Mouse (Mus musculus) forebrain, embryonic 10.5 days (tissue): ENCODE results near the gene Gprc5b. TPM values are rescaled to one million over a fixed set of nuclear protein-coding genes. Genes with fewer than 3 reads are reported as not detected.

Experiments used
- DNase-seq: peaks from one replicate; pipeline ENCODE4 v3.0.0-alpha.2; 2017; ENCODE audit warnings: low spot score; ENCODE audit errors: extremely low spot score
- H3K27ac ChIP-seq: fragments of 300-500 bp; sonication (generic); 2 replicates; pipeline ENCODE4 v1.5.1; 2016; ENCODE audit warnings: mild to moderate bottlenecking
- H3K27me3 ChIP-seq: fragments of 300-500 bp; sonication (generic); 2 replicates; pipeline ENCODE4 v1.6.1; 2016; ENCODE audit warnings: mild to moderate bottlenecking; ENCODE audit not compliant: poor library complexity, severe bottlenecking
- H3K36me3 ChIP-seq: fragments of 300-500 bp; sonication (generic); replicated peaks from 2 replicates; pipeline ENCODE4 v1.6.1; 2016; ENCODE audit warnings: mild to moderate bottlenecking, moderate library complexity
- H3K4me1 ChIP-seq: fragments of 300-500 bp; sonication (generic); 2 replicates; pipeline ENCODE4 v1.6.1; 2016
- H3K4me3 ChIP-seq: fragments of 300-500 bp; sonication (generic); 2 replicates; pipeline ENCODE4 v1.5.1; 2016; ENCODE audit warnings: mild to moderate bottlenecking, moderate library complexity
- H3K9me3 ChIP-seq: fragments of 300-500 bp; sonication (generic); 2 replicates; pipeline ENCODE4 v1.6.1; 2016; ENCODE audit warnings: mild to moderate bottlenecking, moderate library complexity
- WGBS: fragments of 180-500 bp; shearing (Covaris S2); methylation state at CpG from one replicate; pipeline ENCODE4 v1.1.7; 2016; 5-methylcytosine and 5-hydroxymethylcytosine counted together
- polyA plus RNA-seq: library from polyadenylated mRNA; unstranded; fragments of >200 nt; fragmentation: Nextera tagmentation; extraction: Ambion mirVana; gene quantifications from 2 replicates; pipeline ENCODE4 v1.2.1, GENCODE M21; 2016

Gprc5b gene
- polyA plus RNA-seq: 9.0 and 12.2 TPM in 2 replicates

DNA sequence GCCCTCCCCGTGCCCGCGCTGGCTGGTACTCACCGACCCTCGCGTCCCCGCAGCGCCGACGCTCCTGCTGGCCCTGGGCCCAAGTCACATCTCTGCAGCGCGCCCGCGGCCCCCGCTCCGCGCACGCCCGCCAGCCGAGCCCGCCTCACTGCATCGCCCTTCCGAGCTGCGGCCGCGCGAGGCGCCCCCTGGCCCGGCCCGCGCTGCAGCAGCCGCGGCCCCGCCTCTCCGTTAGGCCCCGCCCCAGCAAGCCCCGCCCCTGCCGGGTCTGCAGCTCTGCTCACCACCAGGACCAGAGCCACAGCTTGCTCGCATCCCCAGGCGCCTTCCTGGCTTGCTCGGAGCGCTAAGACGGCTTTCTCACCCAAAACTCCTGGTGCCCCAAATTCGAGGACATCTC is at the start of gene Gprc5b:
TSS of gene Gprc5b (minus strand) at position 205 of the 400 bp plus-strand sequence.
- Histone ChIP-seq H3K27me3 (peaks cover 24% of the 10 kb centered on the region), H3K4me3 (peak within 1 kb of the TSS; percentile 80), H3K4me1 (peaks cover 57% of the 10 kb centered on the region), H3K36me3 (no peaks in the 10 kb centered on the region), H3K9me3 (no peaks in the 10 kb centered on the region), H3K27ac (peak within 1 kb of the TSS; percentile 91)
- under 1% methylated on average over 44 of the region's 44 CpGs for WGBS
- DNase-seq: peak; percentile 85

DNA sequence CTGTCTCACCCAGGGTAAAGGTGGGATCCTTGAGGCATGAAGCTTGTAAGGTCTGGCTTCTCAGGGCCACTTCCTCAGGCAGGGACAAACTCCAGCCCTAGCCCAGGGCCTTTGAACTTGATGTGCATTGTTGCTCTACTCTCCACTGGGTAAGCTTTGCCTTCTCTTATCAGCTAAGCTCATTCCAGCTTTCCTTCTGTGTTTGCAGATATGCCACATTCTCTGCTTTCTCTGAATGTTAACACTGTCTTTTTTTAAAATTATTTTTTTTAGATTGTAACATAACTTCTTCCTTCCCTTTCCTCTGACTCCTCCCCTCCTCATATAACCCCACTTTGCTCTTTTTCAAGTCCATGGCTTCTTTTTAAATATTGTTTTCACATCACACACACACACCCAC is 46.5 kb upstream of the Gprc5b start:
- Histone ChIP-seq H3K4me1 (no peaks in the 10 kb centered on the region), H3K27ac (no peak overlapping the region), H3K9me3 (no peaks in the 10 kb centered on the region), H3K36me3 (no peaks in the 10 kb centered on the region), H3K27me3 (no peaks in the 10 kb centered on the region), H3K4me3 (no peak overlapping the region)
- DNase-seq: no peak

DNA sequence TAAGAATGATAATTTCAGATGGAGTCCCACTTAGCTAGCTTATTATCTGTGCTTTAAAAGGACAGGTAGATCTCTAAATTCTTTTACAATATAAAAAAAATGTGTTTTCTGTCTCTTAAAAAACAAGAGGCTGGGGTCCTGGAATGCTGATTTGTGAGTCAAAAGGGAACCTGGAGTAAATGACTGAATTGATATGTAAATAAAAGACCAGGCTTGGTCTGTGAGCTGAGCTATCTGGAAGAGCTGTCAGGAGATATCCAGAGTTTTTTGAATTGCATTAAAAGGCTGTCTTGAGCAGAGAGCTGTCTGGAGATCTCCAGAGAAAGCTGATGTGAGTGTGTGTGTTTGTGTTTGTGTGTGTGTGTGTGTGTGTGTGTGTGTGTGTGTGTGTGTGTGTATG is 42.6 kb upstream of the Gprc5b start:
- Histone ChIP-seq H3K27ac (no peak overlapping the region), H3K4me1 (peaks cover 7% of the 10 kb centered on the region), H3K36me3 (no peaks in the 10 kb centered on the region), H3K4me3 (no peak overlapping the region), H3K27me3 (no peaks in the 10 kb centered on the region), H3K9me3 (no peaks in the 10 kb centered on the region)
- DNase-seq: no peak

DNA sequence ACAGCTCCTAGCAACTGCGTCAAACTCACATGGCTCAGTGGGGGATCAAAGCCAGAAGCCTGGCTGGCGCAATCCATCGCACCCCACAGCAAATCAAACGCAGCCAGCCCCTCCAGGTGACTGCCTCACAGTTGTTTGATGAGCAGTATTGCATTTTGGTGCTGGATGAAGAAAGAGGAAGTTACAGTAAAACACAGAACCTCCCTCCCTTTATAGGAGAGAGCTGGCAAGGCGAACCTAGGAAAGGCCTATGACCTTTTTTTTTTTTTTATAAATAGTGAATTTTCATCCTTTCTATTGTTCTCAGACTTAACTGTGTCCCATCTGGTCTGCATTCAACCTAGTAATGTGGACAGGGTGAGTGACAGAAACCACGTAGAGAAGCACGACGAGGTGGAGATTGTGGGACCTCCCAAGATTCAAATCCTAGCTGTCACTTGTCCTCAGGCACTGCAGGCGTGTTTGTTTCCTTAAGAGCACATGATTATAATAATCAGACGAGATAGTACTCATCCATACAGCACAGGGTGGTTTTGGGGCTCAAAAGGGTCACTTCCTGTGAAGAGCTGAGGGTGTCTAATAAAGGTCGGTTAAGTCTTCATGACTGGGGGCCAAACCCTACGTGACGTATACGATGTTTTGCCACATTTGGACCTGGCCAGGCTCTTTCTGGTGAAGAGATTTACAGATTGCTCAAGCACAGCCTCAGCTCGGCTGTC is 39.4 kb upstream of the Gprc5b start:
- Histone ChIP-seq H3K27ac (no peak overlapping the region), H3K27me3 (no peaks in the 10 kb centered on the region), H3K4me1 (peaks cover 7% of the 10 kb centered on the region), H3K36me3 (no peaks in the 10 kb centered on the region), H3K9me3 (no peaks in the 10 kb centered on the region), H3K4me3 (no peak overlapping the region)
- 79% methylated on average over 15 of the region's 15 CpGs for WGBS
- no peak for DNase-seq

DNA sequence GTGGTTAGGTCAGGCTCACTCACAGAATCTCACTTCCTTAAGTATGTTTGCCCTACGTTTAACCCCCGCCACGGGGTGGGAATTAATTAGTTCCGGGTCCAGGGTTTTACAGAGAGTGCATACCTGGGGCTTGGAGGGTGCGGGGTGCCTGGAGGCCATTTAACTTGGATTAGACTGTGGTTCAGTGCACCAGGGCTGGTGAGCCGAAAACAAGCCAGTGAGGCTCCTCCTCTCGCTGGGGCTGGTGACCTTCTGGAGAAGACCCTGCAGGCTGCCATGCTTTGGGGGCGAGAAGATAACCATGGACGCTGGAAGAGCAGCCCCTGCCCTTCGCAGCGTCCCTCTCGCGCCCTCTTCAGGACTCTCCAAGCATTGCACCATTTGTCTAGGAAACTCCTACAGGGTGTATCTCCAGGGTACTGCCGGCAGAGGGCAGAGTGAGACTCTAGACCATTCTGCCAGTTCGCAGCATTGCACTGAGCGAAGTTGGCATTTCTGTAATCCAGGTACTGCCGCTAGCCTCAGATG is 28.4 kb upstream of the Gprc5b start:
- Histone ChIP-seq H3K27me3 (no peaks in the 10 kb centered on the region), H3K4me3 (peak overlapping the region; percentile 18), H3K9me3 (no peaks in the 10 kb centered on the region), H3K27ac (0 out of 2 replicates have a peak overlapping the region, but pooled peaks have one; percentile 35), H3K4me1 (peaks cover 9% of the 10 kb centered on the region), H3K36me3 (no peaks in the 10 kb centered on the region)
- 25% methylated on average over 17 of the region's 17 CpGs for WGBS
- peak; percentile 75 for DNase-seq

DNA sequence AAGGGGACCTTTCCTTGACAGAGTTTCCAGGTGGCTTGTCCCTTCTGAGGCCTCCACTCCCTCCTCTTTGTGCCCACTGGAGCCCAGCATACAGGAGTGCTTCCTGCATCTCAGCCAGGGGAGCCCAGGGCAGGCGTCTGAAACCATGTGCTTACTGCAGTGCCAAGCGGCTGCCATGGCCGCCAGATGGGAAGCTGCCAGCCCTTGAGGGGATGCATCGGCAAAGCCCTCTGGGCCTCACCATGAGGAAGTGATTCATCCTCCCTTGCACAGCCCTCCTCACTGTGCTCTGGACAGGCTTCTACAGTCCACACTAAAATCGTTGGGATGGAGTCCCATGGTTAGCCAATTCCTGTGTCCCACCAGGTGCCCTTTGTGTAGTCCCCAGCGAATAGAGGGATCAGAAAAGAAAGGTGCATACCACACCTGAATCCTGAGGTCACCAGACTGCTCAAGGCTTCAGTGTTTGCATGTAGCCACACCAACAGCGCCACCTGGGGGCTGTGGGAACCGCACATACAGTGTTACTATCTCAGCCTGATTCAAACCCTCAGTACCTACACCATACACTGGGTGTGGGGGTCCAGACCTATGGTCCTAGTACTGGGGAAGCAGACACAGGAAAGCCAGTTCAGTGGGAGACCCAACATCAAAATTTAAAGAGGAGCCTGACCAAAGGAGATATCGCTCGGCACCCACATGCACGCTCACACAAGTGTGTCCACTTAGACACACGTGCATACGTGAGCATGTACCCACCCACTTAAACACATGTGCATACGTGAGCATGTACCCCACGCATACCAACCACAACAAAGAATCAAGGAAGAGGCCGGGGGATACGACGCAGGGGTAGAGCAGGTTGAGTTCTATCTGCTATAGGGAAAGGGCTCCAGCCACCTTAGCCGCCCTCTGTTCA is 27.5 kb upstream of the Gprc5b start:
- Histone ChIP-seq H3K27ac (no peak overlapping the region), H3K4me1 (peaks cover 9% of the 10 kb centered on the region), H3K36me3 (no peaks in the 10 kb centered on the region), H3K27me3 (no peaks in the 10 kb centered on the region), H3K4me3 (no peak overlapping the region), H3K9me3 (no peaks in the 10 kb centered on the region)
- DNase-seq: no peak
- WGBS: 81% methylated on average over 19 of the region's 19 CpGs

DNA sequence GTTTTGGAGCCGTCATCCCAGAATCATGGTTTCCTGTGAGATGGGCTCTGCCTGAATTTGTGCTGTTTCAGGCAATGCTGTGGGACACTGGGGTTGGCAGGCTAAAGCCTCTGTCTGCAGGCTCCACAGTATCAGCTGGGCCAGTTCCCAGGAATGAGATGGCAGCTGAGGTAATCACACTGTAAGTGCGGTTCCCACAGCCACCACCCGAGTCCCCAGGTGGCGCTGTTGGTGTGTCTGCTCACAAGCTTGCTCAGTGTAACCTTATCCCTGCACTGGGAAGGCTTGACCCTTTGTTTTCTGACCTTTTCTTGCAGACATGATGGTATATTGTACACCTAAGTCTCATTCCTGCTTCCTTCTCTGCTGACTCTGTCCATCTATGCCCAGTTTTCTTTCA is 24.5 kb upstream of the Gprc5b start:
- Histone ChIP-seq H3K4me1 (peaks cover 15% of the 10 kb centered on the region), H3K27ac (no peak overlapping the region), H3K27me3 (0 out of 2 replicates have a peak, but pooled peaks cover 4% of the 10 kb centered on the region), H3K9me3 (no peaks in the 10 kb centered on the region), H3K36me3 (no peaks in the 10 kb centered on the region), H3K4me3 (no peak overlapping the region)
- DNase-seq: peak; percentile 56
- WGBS: 20% methylated on average over 4 of the region's 4 CpGs

DNA sequence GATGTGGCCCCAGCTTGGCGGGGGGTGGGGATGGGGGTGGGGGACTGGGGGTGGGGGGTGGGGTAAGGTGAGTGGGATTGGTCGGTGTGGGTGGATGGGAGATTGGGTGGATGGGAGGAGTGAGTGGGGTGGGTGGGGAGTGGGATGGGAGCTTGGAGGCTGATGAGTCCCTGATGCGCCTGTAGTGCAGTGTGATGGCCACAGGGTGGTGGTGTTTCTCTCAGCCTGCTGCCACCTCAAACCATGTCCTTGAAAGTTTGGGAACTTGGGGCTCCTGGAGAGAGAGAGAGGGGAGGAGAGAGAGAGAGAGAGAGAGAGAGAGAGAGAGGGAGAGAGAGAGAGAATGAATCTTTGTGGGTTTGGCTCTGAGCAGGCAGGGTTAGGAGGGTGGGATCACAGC is 20.7 kb upstream of the Gprc5b start:
- H3K9me3 ChIP-seq: no peaks in the 10 kb centered on the region
- no peak overlapping the region for H3K27ac ChIP-seq
- H3K4me3 ChIP-seq: no peak overlapping the region
- 0 out of 2 replicates have a peak, but pooled peaks cover 6% of the 10 kb centered on the region for H3K4me1 ChIP-seq
- 2% methylated on average over 3 of the region's 3 CpGs for WGBS
- 0 out of 2 replicates have a peak, but pooled peaks cover 4% of the 10 kb centered on the region for H3K27me3 ChIP-seq
- peak; percentile 44 for DNase-seq
- no peaks in the 10 kb centered on the region for H3K36me3 ChIP-seq

DNA sequence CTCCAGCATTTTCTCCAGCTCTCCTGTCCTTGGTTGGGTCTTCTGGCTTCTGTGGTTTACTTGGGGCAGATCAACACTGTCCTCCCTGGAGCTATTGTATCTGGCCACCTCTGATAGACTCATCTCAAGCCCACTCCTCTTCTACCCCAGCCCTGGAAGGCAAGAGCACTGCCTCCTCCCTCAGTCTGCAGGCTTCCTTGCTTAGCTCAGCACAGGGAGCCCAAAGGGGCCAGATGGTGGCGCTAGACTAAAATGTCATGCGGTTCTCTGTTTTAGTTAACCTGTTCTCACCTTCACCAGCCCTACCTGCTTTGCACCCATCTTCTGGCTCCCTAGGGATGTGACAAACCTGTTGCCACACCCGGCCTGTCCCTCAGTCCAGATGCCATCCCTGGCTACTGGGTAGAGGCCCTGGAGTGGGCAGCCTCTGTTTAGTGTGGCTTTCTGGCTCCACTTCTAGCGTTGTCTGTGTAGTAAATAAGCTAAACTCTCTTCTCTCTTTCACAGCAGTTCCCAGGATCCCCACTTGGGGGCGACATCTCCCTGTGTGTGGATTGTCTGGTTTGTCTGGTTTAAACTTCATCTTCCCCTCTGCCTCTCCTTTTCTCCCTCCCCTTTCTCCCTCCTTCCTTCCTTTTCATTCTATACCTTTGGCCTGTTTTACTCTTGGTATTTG is 16.0 kb upstream of the Gprc5b start:
- Histone ChIP-seq H3K9me3 (no peaks in the 10 kb centered on the region), H3K27ac (no peak overlapping the region), H3K27me3 (no peaks in the 10 kb centered on the region), H3K4me3 (no peak overlapping the region), H3K36me3 (no peaks in the 10 kb centered on the region), H3K4me1 (0 out of 2 replicates have a peak, but pooled peaks cover 5% of the 10 kb centered on the region)
- DNase-seq: peak; percentile 64
- WGBS: 14% methylated on average over 5 of the region's 5 CpGs

DNA sequence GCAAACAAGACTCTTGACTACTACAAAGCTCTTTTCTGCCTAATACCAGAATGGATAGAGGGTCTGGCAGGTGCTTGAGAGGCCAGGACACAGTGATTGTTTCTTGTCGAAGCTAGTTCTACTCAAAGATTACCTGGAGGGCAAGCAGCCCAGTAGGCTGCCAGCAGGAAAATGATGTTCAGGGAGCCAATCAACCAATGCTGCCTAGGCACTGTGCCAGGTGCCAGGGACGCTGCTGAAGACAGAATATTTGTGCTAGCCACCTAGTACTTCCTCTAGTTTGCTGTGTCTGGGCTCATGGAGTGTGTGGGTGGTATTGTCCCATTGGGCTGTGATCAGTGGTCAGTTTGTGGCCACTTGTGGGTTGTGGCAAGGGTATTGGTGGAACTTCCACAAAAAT is 7.5 kb upstream of the Gprc5b start:
- WGBS: 78% methylated on average over 2 of the region's 2 CpGs
- DNase-seq: no peak

DNA sequence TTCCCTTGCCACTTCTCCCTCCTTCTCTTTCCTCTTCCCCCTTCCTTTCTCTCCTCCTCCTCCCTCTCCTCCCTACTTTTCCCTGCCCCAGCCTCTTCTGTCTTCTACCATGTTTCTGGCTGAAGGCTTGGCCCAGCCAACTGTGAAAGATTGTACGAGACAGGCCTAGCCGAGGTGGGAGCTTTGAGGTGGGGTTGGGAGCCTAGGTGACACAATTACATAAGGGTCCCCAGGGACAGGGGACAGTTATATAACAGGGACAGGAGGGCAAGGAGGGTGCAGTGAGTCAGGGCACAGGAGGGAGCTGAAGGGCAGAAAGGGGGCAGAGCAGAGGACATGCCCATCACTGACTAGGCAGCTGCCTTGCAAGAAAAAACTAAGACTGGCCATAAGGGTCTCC is 7.0 kb upstream of the Gprc5b start:
- no peak for DNase-seq
- Histone ChIP-seq H3K4me3 (no peak overlapping the region), H3K36me3 (no peaks in the 10 kb centered on the region), H3K27me3 (no peaks in the 10 kb centered on the region), H3K4me1 (no peaks in the 10 kb centered on the region), H3K27ac (no peak overlapping the region), H3K9me3 (no peaks in the 10 kb centered on the region)
- 73% methylated on average over 2 of the region's 2 CpGs for WGBS

More for the DNA sequence above, 7.5 kb upstream of the Gprc5b start:
- Histone ChIP-seq H3K4me1 (no peaks in the 10 kb centered on the region), H3K27me3 (no peaks in the 10 kb centered on the region), H3K4me3 (no peak overlapping the region), H3K36me3 (no peaks in the 10 kb centered on the region), H3K27ac (no peak overlapping the region), H3K9me3 (no peaks in the 10 kb centered on the region)

DNA sequence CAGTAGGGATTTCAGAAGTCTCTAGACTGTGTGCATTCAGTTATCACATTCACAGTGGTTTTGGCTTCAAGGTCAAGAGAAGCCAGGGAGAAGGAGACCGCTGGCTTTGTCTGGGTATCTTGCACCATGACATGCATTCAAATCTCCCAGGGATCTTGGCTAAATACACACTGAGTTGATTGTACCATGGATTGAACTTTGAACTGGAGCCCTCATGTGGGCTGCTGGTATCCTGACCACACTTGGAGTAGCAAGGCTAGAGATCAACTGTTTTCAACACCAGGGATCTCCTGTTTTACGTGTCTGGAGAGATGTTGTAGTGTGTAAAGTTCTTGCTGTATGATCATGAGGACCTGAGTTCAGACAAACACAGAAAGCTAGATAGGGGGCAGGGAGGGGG is 4.8 kb upstream of the Gprc5b start:
- no peak for DNase-seq
- no peak overlapping the region for H3K27ac ChIP-seq
- 77% methylated on average over 2 of the region's 2 CpGs for WGBS
- no peaks in the 10 kb centered on the region for H3K9me3 ChIP-seq
- no peaks in the 10 kb centered on the region for H3K36me3 ChIP-seq
- no peak overlapping the region for H3K4me3 ChIP-seq
- H3K4me1 ChIP-seq: peaks cover 10% of the 10 kb centered on the region
- peaks cover 12% of the 10 kb centered on the region for H3K27me3 ChIP-seq
